Mouse (Mus musculus) hindbrain, postnatal 0 days (tissue): Measurements from ENCODE around the gene Chn2. TPM values are rescaled to one million over a fixed set of nuclear protein-coding genes. Genes with fewer than 3 reads are reported as not detected.
"Not testable (repeated sequence)": the region's sequence is repeated elsewhere in the genome, so short reads cannot be mapped to it uniquely, and the experiment has no call there.

Experiments used
- ATAC-seq: fragments of 200-750 bp; cut with Nextera tagmentation; 2 replicates; pipeline ENCODE4 v1.8.0; 2017; ENCODE audit warnings: mild to moderate bottlenecking, moderate TSS enrichment, moderate library complexity
- DNase-seq: peaks from one replicate; pipeline ENCODE4 v3.0.0-alpha.2; 2015; ENCODE audit warnings: low spot score
- H3K27ac ChIP-seq: fragments of 300-500 bp; sonication (generic); 2 replicates; pipeline ENCODE4 v1.5.1; 2014; ENCODE audit warnings: mild to moderate bottlenecking
- H3K27me3 ChIP-seq: fragments of 300-500 bp; sonication (generic); 2 replicates; pipeline ENCODE4 v1.6.1; 2014; ENCODE audit warnings: low read length, mixed read lengths; ENCODE audit not compliant: insufficient read depth
- H3K36me3 ChIP-seq: fragments of 300-500 bp; sonication (generic); 2 replicates; pipeline ENCODE4 v1.6.1; 2014; ENCODE audit warnings: low read length, mixed read lengths; ENCODE audit not compliant: insufficient read depth
- H3K4me1 ChIP-seq: fragments of 300-500 bp; sonication (generic); 2 replicates; pipeline ENCODE4 v1.6.1; 2014; ENCODE audit warnings: antibody characterized with exemption, low read length, mixed read lengths; ENCODE audit not compliant: insufficient read depth
- H3K4me2 ChIP-seq: fragments of 300-500 bp; sonication (generic); 2 replicates; pipeline ENCODE4 v1.6.1; 2014; ENCODE audit warnings: low read depth, mild to moderate bottlenecking, low read length, moderate library complexity, mixed read lengths
- H3K4me3 ChIP-seq: fragments of 300-500 bp; sonication (generic); 2 replicates; pipeline ENCODE4 v1.5.1; 2014; ENCODE audit warnings: low read length
- H3K9ac ChIP-seq: fragments of 300-500 bp; sonication (generic); replicated peaks from 2 replicates; pipeline ENCODE4 v1.6.1; 2014; ENCODE audit warnings: mild to moderate bottlenecking, low read length, moderate library complexity, mixed read lengths
- H3K9me3 ChIP-seq: fragments of 300-500 bp; sonication (generic); 2 replicates; pipeline ENCODE4 v1.6.1; 2016; ENCODE audit warnings: low read length, mixed read lengths
- CTCF ChIP-seq: IDR thresholded peaks from 2 replicates; pipeline ENCODE4 v1.5.1; 2016; ENCODE audit warnings: antibody characterized with exemption, control low read depth, low read depth
- WGBS: fragments of 180-500 bp; shearing (Covaris S2); extraction: QIAGEN DNeasy Blood & Tissue Kit; methylation state at CpG from one replicate; pipeline ENCODE4 v1.1.7; 2014; 5-methylcytosine and 5-hydroxymethylcytosine counted together
- polyA plus RNA-seq: library from polyadenylated mRNA; unstranded; fragments of >200 nt; fragmentation: Nextera tagmentation; extraction: Ambion mirVana; gene quantifications from 2 replicates; pipeline ENCODE4 v1.2.1, GENCODE M21; 2015
- total RNA-seq: library from RNA; depleted of rRNA; stranded (reverse); fragments of >200 nt; gene quantifications from 2 replicates; pipeline ENCODE4 v1.2.3, GENCODE M21; 2014

Chn2 gene
- total and polyA plus RNA-seq, 2 experiments from 2014 or later = 21.2 to 43.8 TPM

GRCm38 (mm10) chr6:54164777-54165176 is 125.4 kb downstream of the Chn2 start:
- peaks cover 8% of the 10 kb centered on the region; the same call in 1 of the 2 replicates for H3K4me1 ChIP-seq
- H3K36me3 ChIP-seq = no peaks in the 10 kb centered on the region
- no peaks in the 10 kb centered on the region for H3K9me3 ChIP-seq
- H3K27me3 ChIP-seq = no peaks in the 10 kb centered on the region
- H3K9ac ChIP-seq = no peak overlapping the region
- H3K4me2 ChIP-seq = no peak overlapping the region
- DNase-seq (peak; percentile 59), ATAC-seq (no peak)
- no peak overlapping the region for H3K27ac ChIP-seq
- no peak overlapping the region for H3K4me3 ChIP-seq
- peak; percentile 67 for TF ChIP-seq CTCF
- 48% methylated on average over 4 of the region's 4 CpGs for WGBS

- TF ChIP-seq CTCF = no peak
- 93% methylated on average over 7 of the region's 7 CpGs for WGBS
Measured at GRCm38 (mm10) chr6:54165246-54165645, 125.9 kb downstream of the Chn2 start.

GRCm38 (mm10) chr6:54165863-54166262 is 126.5 kb downstream of the Chn2 start:
- Histone ChIP-seq H3K27ac (no peak overlapping the region), H3K27me3 (no peaks in the 10 kb centered on the region), H3K9ac (no peak overlapping the region), H3K4me3 (no peak overlapping the region), H3K36me3 (no peaks in the 10 kb centered on the region), H3K4me1 (peaks cover 8% of the 10 kb centered on the region; the same call in 1 of the 2 replicates), H3K4me2 (no peak overlapping the region), H3K9me3 (no peaks in the 10 kb centered on the region)
- TF ChIP-seq CTCF = no peak
- ATAC-seq (no peak), DNase-seq (no peak)
- 88% methylated on average over 4 of the region's 4 CpGs for WGBS

More at GRCm38 (mm10) chr6:54165246-54165645, 125.9 kb downstream of the Chn2 start:
- Histone ChIP-seq H3K36me3 (no peaks in the 10 kb centered on the region), H3K4me2 (no peak overlapping the region), H3K9ac (no peak overlapping the region), H3K4me1 (peaks cover 8% of the 10 kb centered on the region; the same call in 1 of the 2 replicates), H3K27me3 (no peaks in the 10 kb centered on the region), H3K4me3 (no peak overlapping the region), H3K9me3 (no peaks in the 10 kb centered on the region), H3K27ac (no peak overlapping the region)
- DNase-seq (no peak), ATAC-seq (no peak)

DNA sequence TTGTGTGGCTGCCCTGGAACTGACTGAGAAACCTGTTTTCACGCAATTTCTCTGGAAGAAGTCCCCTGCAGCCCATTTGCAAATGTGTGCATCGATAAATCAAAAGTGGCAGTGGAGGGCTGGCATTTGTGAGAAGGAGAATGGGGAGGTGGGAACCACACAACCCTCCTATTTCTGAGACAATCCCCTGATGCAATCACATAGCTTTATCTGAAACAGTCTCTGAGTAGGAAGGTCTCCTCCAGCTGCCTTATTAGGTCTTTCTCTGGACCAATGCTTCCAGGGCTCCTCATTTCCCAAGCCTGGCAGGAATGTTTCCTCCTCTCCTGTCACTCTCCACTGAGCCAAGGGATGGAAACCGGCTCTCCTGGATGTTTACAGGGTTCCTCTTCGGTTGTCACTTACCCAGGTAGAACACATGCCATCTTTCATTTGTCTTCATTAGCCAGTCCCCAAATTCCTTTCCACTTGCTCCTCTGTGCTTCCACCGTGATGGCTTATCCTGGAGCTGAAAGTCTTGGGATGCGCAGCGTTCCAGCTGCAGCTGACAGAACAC is 127.7 kb downstream of the Chn2 start:
- 0 out of 2 replicates have a peak, but pooled peaks cover 5% of the 10 kb centered on the region for H3K4me1 ChIP-seq
- TF ChIP-seq CTCF = no peak
- no peak for DNase-seq
- no peak overlapping the region for H3K9ac ChIP-seq
- WGBS = 55% methylated on average over 7 of the region's 7 CpGs
- no peaks in the 10 kb centered on the region for H3K36me3 ChIP-seq
- H3K4me2 ChIP-seq = no peak overlapping the region
- no peak overlapping the region for H3K27ac ChIP-seq
- no peaks in the 10 kb centered on the region for H3K9me3 ChIP-seq
- ATAC-seq = no peak
- H3K27me3 ChIP-seq = no peaks in the 10 kb centered on the region
- no peak overlapping the region for H3K4me3 ChIP-seq

- Histone ChIP-seq H3K4me2 (no peak overlapping the region), H3K9ac (no peak overlapping the region), H3K9me3 (no peaks in the 10 kb centered on the region), H3K36me3 (no peaks in the 10 kb centered on the region), H3K4me1 (no peaks in the 10 kb centered on the region), H3K4me3 (no peak overlapping the region), H3K27me3 (no peaks in the 10 kb centered on the region), H3K27ac (no peak overlapping the region)
- no peak for ATAC-seq
- TF ChIP-seq CTCF = no peak
- WGBS = 61% methylated on average over 11 of the region's 11 CpGs
- DNase-seq = no peak
Measured at GRCm38 (mm10) chr6:54170286-54170894, 131.0 kb downstream of the Chn2 start.

- Histone ChIP-seq H3K4me3 (no peak overlapping the region), H3K27me3 (no peaks in the 10 kb centered on the region), H3K4me1 (no peaks in the 10 kb centered on the region), H3K9me3 (no peaks in the 10 kb centered on the region), H3K27ac (no peak overlapping the region), H3K9ac (no peak overlapping the region), H3K4me2 (no peak overlapping the region), H3K36me3 (no peaks in the 10 kb centered on the region)
- no peak for DNase-seq
- no peak for TF ChIP-seq CTCF
- ATAC-seq = no peak
- 76% methylated on average over 6 of the region's 6 CpGs for WGBS
Measured at GRCm38 (mm10) chr6:54171385-54171784, 132.0 kb downstream of the Chn2 start.

DNA sequence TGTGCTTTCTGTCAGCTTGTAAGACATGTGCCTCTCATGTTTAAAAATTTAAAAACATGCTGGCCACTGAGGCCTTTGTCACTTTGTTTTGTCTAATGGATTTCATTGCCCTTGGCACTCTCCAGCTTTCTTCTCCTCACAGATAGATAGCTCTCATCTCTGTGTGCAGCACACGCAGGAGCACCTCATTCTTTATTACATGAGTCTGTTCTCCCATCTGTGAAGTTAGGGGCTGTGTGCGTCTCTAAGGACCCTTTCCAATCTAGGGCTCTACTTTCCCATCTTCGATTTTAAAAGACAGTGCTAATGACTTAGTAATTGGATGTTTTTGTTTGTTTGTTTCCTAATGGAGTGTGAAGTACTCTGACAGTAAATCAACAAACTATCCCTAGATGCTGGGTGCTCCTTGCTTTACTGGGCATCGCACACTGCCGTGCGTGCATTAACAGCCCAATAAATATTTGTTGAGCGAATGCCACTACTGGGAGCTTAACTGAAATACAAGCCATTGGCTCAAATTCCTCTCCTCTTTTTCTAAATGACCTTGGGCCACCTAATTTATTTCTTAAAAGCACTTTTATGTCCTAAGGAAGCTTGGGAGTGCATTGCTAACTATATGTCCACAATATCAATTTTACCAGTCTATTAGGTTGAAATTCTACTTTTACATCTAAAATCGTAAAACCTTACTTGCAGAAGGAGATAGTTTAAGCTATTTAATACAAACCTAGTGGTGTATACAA is 136.3 kb downstream of the Chn2 start:
- Histone ChIP-seq H3K4me1 (no peaks in the 10 kb centered on the region), H3K9ac (no peak overlapping the region), H3K27me3 (no peaks in the 10 kb centered on the region), H3K4me2 (no peak overlapping the region), H3K36me3 (no peaks in the 10 kb centered on the region), H3K9me3 (no peaks in the 10 kb centered on the region), H3K4me3 (no peak overlapping the region), H3K27ac (no peak overlapping the region)
- no peak for TF ChIP-seq CTCF
- ATAC-seq (no peak), DNase-seq (no peak)
- WGBS = 70% methylated on average over 8 of the region's 8 CpGs

- WGBS = 93% methylated on average over 6 of the region's 6 CpGs
- H3K4me2 ChIP-seq, ATAC-seq, H3K4me1 ChIP-seq, H3K36me3 ChIP-seq, H3K9me3 ChIP-seq, DNase-seq, H3K27ac ChIP-seq, H3K9ac ChIP-seq, H3K27me3 ChIP-seq, H3K4me3 ChIP-seq: not testable (repeated sequence)
Measured at GRCm38 (mm10) chr6:54177081-54177480, 137.7 kb downstream of the Chn2 start.
